Comparison of ENCODE assay signal across 8 mouse cellular contexts in the genomic region with DNA sequence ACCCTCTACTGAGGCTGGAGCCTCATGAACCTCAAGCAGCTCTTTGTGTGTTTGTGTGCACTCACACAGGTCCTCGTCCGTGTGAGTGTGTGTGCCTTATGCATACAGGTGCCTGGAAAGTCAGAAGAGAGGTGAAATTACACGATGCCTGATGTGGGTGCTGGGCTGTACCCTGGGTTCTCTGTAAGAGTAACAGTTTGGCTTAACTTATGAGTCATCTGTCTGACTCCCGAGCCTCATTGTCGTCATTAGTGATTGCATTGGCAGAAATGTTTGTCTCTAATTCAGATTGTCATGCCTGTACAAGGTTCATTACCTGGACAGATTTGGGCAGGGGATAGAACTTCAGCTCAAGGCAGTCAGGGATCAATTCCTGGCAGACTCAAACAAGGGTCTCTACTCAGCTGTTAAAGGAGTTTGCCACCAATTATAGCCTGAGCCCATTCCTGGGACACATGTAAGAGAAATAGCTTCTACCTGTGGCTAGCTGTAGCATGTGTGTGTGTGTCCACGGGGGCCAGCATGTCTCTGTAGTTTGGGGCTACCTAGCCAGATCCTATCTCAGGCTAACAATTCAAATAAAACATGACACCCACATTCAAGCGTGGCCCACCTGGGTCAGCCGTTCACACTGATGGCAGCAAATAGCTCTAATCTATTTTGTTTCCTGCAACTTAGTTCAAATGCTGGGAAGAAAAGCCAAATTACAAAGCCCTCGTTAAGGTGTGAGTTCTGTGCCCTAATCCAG. TPM values are rescaled to one million over a fixed set of nuclear protein-coding genes. Genes with fewer than 3 reads are reported as not detected.
A peak's percentile ranks its signal among the peaks of the same experiment; 100 is the strongest.
DNase-seq lines count a peak whose midpoint lies in the region; ATAC-seq and TF ChIP-seq lines count a peak whose summit lies in the region.

No protein-coding gene starts in this region.

- H3K9me3 ChIP-seq in lung, embryonic 16.5 days (ENCODE audit: control insufficient read depth, low read length), result no peaks in the 10 kb centered on the region
- H3K9me3 ChIP-seq in hindbrain, embryonic 13.5 days, result no peaks in the 10 kb centered on the region
- no peaks in the 10 kb centered on the region for H3K9me3 ChIP-seq in liver, postnatal 0 days (ENCODE audit: low read length)
- no peaks in the 10 kb centered on the region for H3K9me3 ChIP-seq in stomach, postnatal 0 days (ENCODE audit: control insufficient read depth, low read length)

- no peak for ATAC-seq in lung, embryonic 16.5 days (ENCODE audit: low read depth)
- no peak for ATAC-seq in hindbrain, embryonic 13.5 days (ENCODE audit: low FRiP score)
- peak; percentile 26 for ATAC-seq in liver, postnatal 0 days
- peak; percentile 5; the same call in 1 of the 2 replicates for ATAC-seq in stomach, postnatal 0 days (ENCODE audit: low FRiP score, low TSS enrichment)

- peak overlapping the region; percentile 71 for H3K4me2 ChIP-seq in lung, embryonic 16.5 days (ENCODE audit: low read depth, low read length)
- H3K4me2 ChIP-seq in hindbrain, embryonic 13.5 days, result peak overlapping the region; percentile 98
- H3K4me2 ChIP-seq in liver, postnatal 0 days (ENCODE audit: low read depth, low read length), result peak overlapping the region; percentile 78
- peak overlapping the region; percentile 78 for H3K4me2 ChIP-seq in stomach, postnatal 0 days (replicated peaks; ENCODE audit: low read depth)

- no peaks in the 10 kb centered on the region for H3K36me3 ChIP-seq in lung, embryonic 16.5 days (ENCODE audit: control insufficient read depth, insufficient read depth, low read length)
- H3K36me3 ChIP-seq in hindbrain, embryonic 13.5 days, result no peaks in the 10 kb centered on the region; the same call in 1 of the 2 replicates
- H3K36me3 ChIP-seq in liver, postnatal 0 days (replicated peaks; ENCODE audit: insufficient read depth, low read length), result peaks cover 16% of the 10 kb centered on the region
- 0 out of 2 replicates have a peak, but pooled peaks cover 7% of the 10 kb centered on the region for H3K36me3 ChIP-seq in stomach, postnatal 0 days (ENCODE audit: control insufficient read depth, insufficient read depth, low read length)

- 20% methylated on average over 9 of the region's 9 CpGs for WGBS in lung, embryonic 16.5 days
- WGBS in hindbrain, embryonic 13.5 days, result 50% methylated on average over 9 of the region's 9 CpGs
- 4% methylated on average over 9 of the region's 9 CpGs for WGBS in liver, postnatal 0 days (ENCODE audit: insufficient replicate concordance)
- whole genome bisulfite sequencing in stomach, postnatal 0 days, result 20% methylated on average over 9 of the region's 9 CpGs

- DNase-seq in lung, postnatal 4 days, result no peak
- peak; percentile 68 for DNase-seq in c-Kit-positive CD71-positive TER-119-positive erythroid progenitor cells, embryonic 14.5 days (ENCODE audit: low spot score)
- DNase-seq in liver, postnatal 0 days, result peak; percentile 63
- peak; percentile 61 for DNase-seq in stomach, postnatal 0 days (ENCODE audit: low spot score)
- DNase-seq in gastrocnemius, postnatal 4 days (ENCODE audit: low spot score in 2 of 2), result no peak
- DNase-seq in layer of hippocampus, adult 8-10 months (ENCODE audit: low spot score in 2 of 2), result no peak

- TF ChIP-seq CTCF in liver, postnatal 0 days (IDR thresholded peaks at IDR 0.05; ENCODE audit: low read depth), result no peak
- no peak for TF ChIP-seq CTCF in stomach, postnatal 0 days (IDR thresholded peaks at IDR 0.05; ENCODE audit: low read depth)

- H3K27ac ChIP-seq in lung, embryonic 16.5 days (ENCODE audit: low read length), result peak overlapping the region; percentile 98
- peak overlapping the region; percentile 98 for H3K27ac ChIP-seq in hindbrain, embryonic 13.5 days
- H3K27ac ChIP-seq in liver, postnatal 0 days (ENCODE audit: low read depth), result peak overlapping the region; percentile 100
- peak overlapping the region; percentile 100 for H3K27ac ChIP-seq in stomach, postnatal 0 days (replicated peaks)

- H3K4me1 ChIP-seq in lung, embryonic 16.5 days (replicated peaks; ENCODE audit: control insufficient read depth, insufficient read depth, low read length), result peaks cover 49% of the 10 kb centered on the region
- H3K4me1 ChIP-seq in hindbrain, embryonic 13.5 days (replicated peaks), result peaks cover 64% of the 10 kb centered on the region
- H3K4me1 ChIP-seq in liver, postnatal 0 days (ENCODE audit: insufficient read depth), result peaks cover 61% of the 10 kb centered on the region
- peaks cover 31% of the 10 kb centered on the region for H3K4me1 ChIP-seq in stomach, postnatal 0 days (replicated peaks; ENCODE audit: control insufficient read depth, insufficient read depth)

- H3K4me3 ChIP-seq in lung, embryonic 16.5 days (ENCODE audit: low read length), result peak overlapping the region; percentile 94
- peak overlapping the region; percentile 90 for H3K4me3 ChIP-seq in hindbrain, embryonic 13.5 days
- H3K4me3 ChIP-seq in liver, postnatal 0 days (ENCODE audit: low read depth, low read length), result peak overlapping the region; percentile 95
- H3K4me3 ChIP-seq in stomach, postnatal 0 days (ENCODE audit: low read depth, low read length), result peak overlapping the region; percentile 92

- peak overlapping the region; percentile 80 for H3K9ac ChIP-seq in lung, embryonic 16.5 days (ENCODE audit: low read length)
- peak overlapping the region; percentile 80 for H3K9ac ChIP-seq in hindbrain, embryonic 13.5 days
- peak overlapping the region; percentile 82 for H3K9ac ChIP-seq in liver, postnatal 0 days (replicated peaks)
- H3K9ac ChIP-seq in stomach, postnatal 0 days (ENCODE audit: low read length), result peak overlapping the region; percentile 83

- no peak for TF ChIP-seq EP300 in liver, postnatal 0 days (IDR thresholded peaks at IDR 0.05; ENCODE audit: low read depth)
- TF ChIP-seq EP300 in stomach, postnatal 0 days (optimal IDR thresholded peaks at IDR 0.05), result no peak

- no peaks in the 10 kb centered on the region for H3K27me3 ChIP-seq in lung, embryonic 16.5 days (ENCODE audit: control insufficient read depth, insufficient read depth, low read depth, low read length)
- H3K27me3 ChIP-seq in hindbrain, embryonic 13.5 days, result no peaks in the 10 kb centered on the region
- no peaks in the 10 kb centered on the region for H3K27me3 ChIP-seq in liver, postnatal 0 days (ENCODE audit: insufficient read depth, low read length)
- H3K27me3 ChIP-seq in stomach, postnatal 0 days (ENCODE audit: control insufficient read depth, insufficient read depth, low read length), result no peaks in the 10 kb centered on the region

RNA-seq across cellular contexts. Expression of a gene that starts 0.6 kb away (rescaled TPM):
- 66.3 and 82.1 TPM in 2 replicates for polyA plus RNA-seq in lung, embryonic 16.5 days (2015; fragmentation: Nextera tagmentation; extraction: Ambion mirVana)
- 55.4 and 56.2 TPM in 2 replicates for polyA plus RNA-seq in hindbrain, embryonic 13.5 days (2015; fragmentation: Nextera tagmentation; extraction: Ambion mirVana)
- 45.8 and 46.1 TPM in 2 replicates for polyA plus RNA-seq in liver, postnatal 0 days (2015; fragmentation: Nextera tagmentation; extraction: Ambion mirVana)
- polyA plus RNA-seq in stomach, postnatal 0 days (2015; fragmentation: Nextera tagmentation; extraction: Ambion mirVana), result 55.2 and 61.7 TPM in 2 replicates
- total RNA-seq in gastrocnemius, postnatal 4 days (2021), result 100 to 1,000 TPM; 170 to 176 TPM
- total RNA-seq in layer of hippocampus, adult 8-10 months (2022), result 10 to 100 TPM; 41.9 to 50.0 (median 45.1) TPM

RNA-seq across cellular contexts. Expression of a gene that starts 20.4 kb away (rescaled TPM):
- polyA plus RNA-seq in lung, embryonic 16.5 days (2015; fragmentation: Nextera tagmentation; extraction: Ambion mirVana), result 15.3 and 33.2 TPM in 2 replicates
- 75.7 and 77.8 TPM in 2 replicates for polyA plus RNA-seq in hindbrain, embryonic 13.5 days (2015; fragmentation: Nextera tagmentation; extraction: Ambion mirVana)
- 10.7 and 11.5 TPM in 2 replicates for polyA plus RNA-seq in liver, postnatal 0 days (2015; fragmentation: Nextera tagmentation; extraction: Ambion mirVana)
- 28.3 and 30.0 TPM in 2 replicates for polyA plus RNA-seq in stomach, postnatal 0 days (2015; fragmentation: Nextera tagmentation; extraction: Ambion mirVana)
- 10 to 100 TPM; 50.7 to 50.8 TPM for total RNA-seq in gastrocnemius, postnatal 4 days (2021)
- total RNA-seq in layer of hippocampus, adult 8-10 months (2022), result 100 to 1,000 TPM in 2 of 4 experiments, 10 to 100 TPM in 2; 92.1 to 103 (median 97.9) TPM

RNA-seq across cellular contexts. Expression of a gene that starts 24.5 kb away (rescaled TPM):
- polyA plus RNA-seq in lung, embryonic 16.5 days (2015; fragmentation: Nextera tagmentation; extraction: Ambion mirVana), result 42.3 and 45.7 TPM in 2 replicates
- 51.8 and 56.8 TPM in 2 replicates for polyA plus RNA-seq in hindbrain, embryonic 13.5 days (2015; fragmentation: Nextera tagmentation; extraction: Ambion mirVana)
- polyA plus RNA-seq in liver, postnatal 0 days (2015; fragmentation: Nextera tagmentation; extraction: Ambion mirVana), result 14.7 and 17.3 TPM in 2 replicates
- polyA plus RNA-seq in stomach, postnatal 0 days (2015; fragmentation: Nextera tagmentation; extraction: Ambion mirVana), result 22.9 and 23.9 TPM in 2 replicates
- total RNA-seq in gastrocnemius, postnatal 4 days (2021), result 10 to 100 TPM; 24.0 to 25.4 TPM
- 10 to 100 TPM; 13.8 to 18.0 (median 15.0) TPM for total RNA-seq in layer of hippocampus, adult 8-10 months (2022)

RNA-seq across cellular contexts. Expression of a gene that starts 24.7 kb away (rescaled TPM):
- polyA plus RNA-seq in lung, embryonic 16.5 days (2015; fragmentation: Nextera tagmentation; extraction: Ambion mirVana), result 23.6 and 26.8 TPM in 2 replicates
- 36.4 and 42.8 TPM in 2 replicates for polyA plus RNA-seq in hindbrain, embryonic 13.5 days (2015; fragmentation: Nextera tagmentation; extraction: Ambion mirVana)
- polyA plus RNA-seq in liver, postnatal 0 days (2015; fragmentation: Nextera tagmentation; extraction: Ambion mirVana), result 7.9 and 10.4 TPM in 2 replicates
- 14.8 and 18.0 TPM in 2 replicates for polyA plus RNA-seq in stomach, postnatal 0 days (2015; fragmentation: Nextera tagmentation; extraction: Ambion mirVana)
- 1 to 10 TPM; 8.3 to 8.4 TPM for total RNA-seq in gastrocnemius, postnatal 4 days (2021)
- total RNA-seq in layer of hippocampus, adult 8-10 months (2022), result 10 to 100 TPM; 56.6 to 73.2 (median 69.8) TPM

RNA-seq across cellular contexts. Expression of a gene that starts 54.7 kb away (rescaled TPM):
- 20.6 and 38.4 TPM in 2 replicates for polyA plus RNA-seq in lung, embryonic 16.5 days (2015; fragmentation: Nextera tagmentation; extraction: Ambion mirVana)
- polyA plus RNA-seq in hindbrain, embryonic 13.5 days (2015; fragmentation: Nextera tagmentation; extraction: Ambion mirVana), result 98.5 and 102 TPM in 2 replicates
- polyA plus RNA-seq in liver, postnatal 0 days (2015; fragmentation: Nextera tagmentation; extraction: Ambion mirVana), result 41.4 and 45.8 TPM in 2 replicates
- 75.4 and 83.9 TPM in 2 replicates for polyA plus RNA-seq in stomach, postnatal 0 days (2015; fragmentation: Nextera tagmentation; extraction: Ambion mirVana)
- total RNA-seq in gastrocnemius, postnatal 4 days (2021), result 100 to 1,000 TPM; 167 to 169 TPM
- 100 to 1,000 TPM; 190 to 230 (median 201) TPM for total RNA-seq in layer of hippocampus, adult 8-10 months (2022)

Comparison
In these comparisons a context has a peak if more than half of its experiments do, and no peak if none do; other contexts are left out.
1. ATAC-seq: peak in liver, postnatal 0 days (single experiment) and stomach, postnatal 0 days (single experiment); none in lung, embryonic 16.5 days (single experiment) and hindbrain, embryonic 13.5 days (single experiment).
2. DNase-seq: peak in c-Kit-positive CD71-positive TER-119-positive erythroid progenitor cells, embryonic 14.5 days (single experiment), liver, postnatal 0 days (single experiment) and stomach, postnatal 0 days (single experiment); none in lung, postnatal 4 days (0 of 2), gastrocnemius, postnatal 4 days (0 of 2) and layer of hippocampus, adult 8-10 months (0 of 2).
3. Peak in every context shown above with its lines, with median percentiles within 50 percentile points of each other: H3K27ac ChIP-seq, H3K4me2 ChIP-seq, H3K4me3 ChIP-seq and H3K9ac ChIP-seq.